8 mouse cellular contexts compared by ENCODE assay signal in the genomic region with DNA sequence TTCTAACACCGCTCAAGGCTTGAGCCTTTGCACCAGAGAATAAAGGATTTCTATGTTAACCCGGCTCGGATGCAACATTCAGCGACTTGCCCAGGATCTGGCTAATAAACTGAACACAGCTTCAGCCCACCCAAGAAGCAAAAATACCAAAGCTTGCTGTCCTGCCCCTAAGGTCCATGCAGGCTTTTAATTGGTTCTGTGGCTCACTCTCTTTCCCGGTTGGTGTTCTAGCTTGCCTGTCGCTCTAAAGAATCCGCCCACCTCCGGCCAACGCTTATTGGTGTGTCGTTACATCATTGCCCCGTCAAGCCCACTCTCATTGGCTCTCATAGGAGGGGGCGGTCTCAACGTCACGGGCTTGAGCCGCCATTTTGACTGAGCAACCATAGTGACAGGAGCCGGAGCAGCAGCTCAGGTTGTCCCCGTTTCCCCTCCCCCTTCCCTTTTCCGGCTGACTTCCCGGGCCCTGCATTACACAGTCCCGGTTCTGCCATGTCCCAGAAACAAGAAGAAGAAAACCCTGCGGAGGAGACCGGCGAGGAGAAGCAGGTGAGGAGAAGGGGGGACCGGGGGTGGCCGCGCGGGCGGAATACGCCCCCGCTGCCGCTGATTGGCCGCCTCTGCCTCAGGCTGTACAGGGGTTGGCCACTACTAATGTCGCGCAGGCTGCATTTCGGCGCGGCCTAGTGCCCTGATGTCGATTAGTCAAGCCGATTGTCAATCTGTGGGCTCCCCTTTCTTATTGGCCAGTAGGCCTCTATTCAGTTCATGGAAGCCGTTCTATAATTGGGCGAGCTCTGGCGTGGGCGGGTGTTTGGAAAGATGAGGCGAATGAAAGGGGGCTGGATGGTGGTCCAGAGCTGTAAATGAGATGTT. TPM values are rescaled to one million over a fixed set of nuclear protein-coding genes. Genes with fewer than 3 reads are reported as not detected.
DNase-seq lines count a peak whose midpoint lies in the region; ATAC-seq and TF ChIP-seq lines count a peak whose summit lies in the region.

TSS of gene Ensa (plus strand) at position 366 of the 876 bp plus-strand sequence.

- peak; percentile 100 for DNase-seq in c-Kit-positive CD71-positive TER-119-positive erythroid progenitor cells, embryonic 14.5 days (ENCODE audit: low spot score)
- DNase-seq in heart, postnatal 0 days (ENCODE audit: low spot score): peak; percentile 100
- peak; percentile 96 to 98 for DNase-seq in kidney, postnatal 4 days

- H3K9ac ChIP-seq in forebrain, embryonic 12.5 days: peak within 1 kb of the TSS; percentile 66
- peak within 1 kb of the TSS; percentile 61 for H3K9ac ChIP-seq in heart, postnatal 0 days (replicated peaks; ENCODE audit: low read depth, low read length)
- H3K9ac ChIP-seq in liver, embryonic 16.5 days (ENCODE audit: low read depth, low read length): peak within 1 kb of the TSS; percentile 92
- H3K9ac ChIP-seq in neural tube, embryonic 13.5 days: peak within 1 kb of the TSS; percentile 73

- peak within 1 kb of the TSS; percentile 90 for H3K4me3 ChIP-seq in E14TG2a.4 (replicated peaks; ENCODE audit: low read length)
- H3K4me3 ChIP-seq in forebrain, embryonic 12.5 days (replicated peaks): peak within 1 kb of the TSS; percentile 65
- peak within 1 kb of the TSS; percentile 78 for H3K4me3 ChIP-seq in heart, postnatal 0 days (ENCODE audit: low read depth, low read length)
- H3K4me3 ChIP-seq in liver, embryonic 16.5 days (ENCODE audit: low read depth, low read length): peak within 1 kb of the TSS; percentile 89
- H3K4me3 ChIP-seq in neural tube, embryonic 13.5 days: peak within 1 kb of the TSS; percentile 63
- H3K4me3 ChIP-seq in testis, adult 2 months (ENCODE audit: control insufficient read depth, low read depth, low read length): peak within 1 kb of the TSS; percentile 99

- peak; percentile 83 for TF ChIP-seq POLR2A in testis, adult 2 months (IDR thresholded peaks at IDR 0.05; ENCODE audit: control insufficient read depth, low read depth, low read length)

- H3K27ac ChIP-seq in forebrain, embryonic 12.5 days: peak within 1 kb of the TSS; percentile 89
- H3K27ac ChIP-seq in heart, postnatal 0 days (ENCODE audit: low read depth): peak within 1 kb of the TSS; percentile 85
- peak within 1 kb of the TSS; percentile 93 for H3K27ac ChIP-seq in liver, embryonic 16.5 days (ENCODE audit: low read length)
- H3K27ac ChIP-seq in neural tube, embryonic 13.5 days (replicated peaks): peak within 1 kb of the TSS; percentile 93
- peak within 1 kb of the TSS; percentile 99 for H3K27ac ChIP-seq in testis, adult 2 months (ENCODE audit: control insufficient read depth, insufficient read depth, low read depth, low read length)

- under 1% methylated on average over 43 of the region's 44 CpGs for WGBS in forebrain, embryonic 12.5 days
- WGBS in heart, postnatal 0 days: under 1% methylated on average over 44 of the region's 44 CpGs
- under 1% methylated on average over 44 of the region's 44 CpGs for WGBS in liver, embryonic 16.5 days (ENCODE audit: insufficient replicate concordance)
- WGBS in neural tube, embryonic 13.5 days: 1% methylated on average over 44 of the region's 44 CpGs

- H3K36me3 ChIP-seq in E14TG2a.4 (ENCODE audit: insufficient read depth, low read length): peaks cover 45% of the 10 kb centered on the region
- H3K36me3 ChIP-seq in forebrain, embryonic 12.5 days (replicated peaks): peaks cover 34% of the 10 kb centered on the region
- H3K36me3 ChIP-seq in heart, postnatal 0 days (replicated peaks; ENCODE audit: control insufficient read depth, insufficient read depth, low read length): peaks cover 40% of the 10 kb centered on the region
- H3K36me3 ChIP-seq in liver, embryonic 16.5 days (ENCODE audit: control insufficient read depth, insufficient read depth): peaks cover 40% of the 10 kb centered on the region
- peaks cover 43% of the 10 kb centered on the region for H3K36me3 ChIP-seq in neural tube, embryonic 13.5 days
- H3K36me3 ChIP-seq in testis, adult 2 months (ENCODE audit: control insufficient read depth, insufficient read depth, low read length): peaks cover 1% of the 10 kb centered on the region

- peak; percentile 99 for ATAC-seq in forebrain, embryonic 12.5 days (ENCODE audit: low FRiP score)
- peak; percentile 98 for ATAC-seq in heart, postnatal 0 days (ENCODE audit: insufficient read depth, low read depth)
- ATAC-seq in liver, embryonic 16.5 days (ENCODE audit: low read depth): peak; percentile 94
- peak; percentile 99 for ATAC-seq in neural tube, embryonic 13.5 days (ENCODE audit: low read depth)

- peak; percentile 92 for TF ChIP-seq EP300 in heart, postnatal 0 days (IDR thresholded peaks at IDR 0.05; ENCODE audit: low read depth)

- H3K4me2 ChIP-seq in forebrain, embryonic 12.5 days: peak within 1 kb of the TSS; percentile 83
- peak within 1 kb of the TSS; percentile 80 for H3K4me2 ChIP-seq in heart, postnatal 0 days (ENCODE audit: low read depth, low read length)
- H3K4me2 ChIP-seq in liver, embryonic 16.5 days (ENCODE audit: low read depth, low read length): peak within 1 kb of the TSS; percentile 87
- peak within 1 kb of the TSS; percentile 94 for H3K4me2 ChIP-seq in neural tube, embryonic 13.5 days

- no peak for TF ChIP-seq CTCF in E14TG2a.4 (conservative IDR thresholded peaks at IDR 0.05; ENCODE audit: low read length)
- TF ChIP-seq CTCF in heart, postnatal 0 days (IDR thresholded peaks at IDR 0.05; ENCODE audit: low read depth): no peak
- TF ChIP-seq CTCF in testis, adult 2 months (IDR thresholded peaks at IDR 0.05; ENCODE audit: control insufficient read depth, insufficient read depth, insufficient replicate concordance, low read depth, low read length): no peak

- no peaks in the 10 kb centered on the region for H3K9me3 ChIP-seq in E14TG2a.4 (ENCODE audit: low read length)
- no peaks in the 10 kb centered on the region for H3K9me3 ChIP-seq in forebrain, embryonic 12.5 days
- no peaks in the 10 kb centered on the region for H3K9me3 ChIP-seq in heart, postnatal 0 days (replicated peaks; ENCODE audit: control insufficient read depth, low read length)
- H3K9me3 ChIP-seq in liver, embryonic 16.5 days (replicated peaks; ENCODE audit: control insufficient read depth, low read length): no peaks in the 10 kb centered on the region
- H3K9me3 ChIP-seq in neural tube, embryonic 13.5 days: no peaks in the 10 kb centered on the region

- no peaks in the 10 kb centered on the region for H3K27me3 ChIP-seq in E14TG2a.4 (ENCODE audit: insufficient read depth, low read length)
- H3K27me3 ChIP-seq in forebrain, embryonic 12.5 days: no peaks in the 10 kb centered on the region
- no peaks in the 10 kb centered on the region for H3K27me3 ChIP-seq in heart, postnatal 0 days (ENCODE audit: control insufficient read depth, insufficient read depth, low read length)
- no peaks in the 10 kb centered on the region for H3K27me3 ChIP-seq in liver, embryonic 16.5 days (ENCODE audit: control insufficient read depth, insufficient read depth, low read depth, low read length)
- no peaks in the 10 kb centered on the region for H3K27me3 ChIP-seq in neural tube, embryonic 13.5 days
- H3K27me3 ChIP-seq in testis, adult 2 months (ENCODE audit: control insufficient read depth, insufficient read depth, low read length): no peaks in the 10 kb centered on the region

- H3K4me1 ChIP-seq in E14TG2a.4 (replicated peaks; ENCODE audit: low read depth, low read length): peaks cover 70% of the 10 kb centered on the region
- H3K4me1 ChIP-seq in forebrain, embryonic 12.5 days: peaks cover 36% of the 10 kb centered on the region
- H3K4me1 ChIP-seq in heart, postnatal 0 days (ENCODE audit: control insufficient read depth, insufficient read depth): peaks cover 10% of the 10 kb centered on the region
- H3K4me1 ChIP-seq in liver, embryonic 16.5 days (ENCODE audit: control insufficient read depth, low read depth, low read length): peaks cover 13% of the 10 kb centered on the region
- peaks cover 36% of the 10 kb centered on the region for H3K4me1 ChIP-seq in neural tube, embryonic 13.5 days (replicated peaks)
- peaks cover 7% of the 10 kb centered on the region for H3K4me1 ChIP-seq in testis, adult 2 months (ENCODE audit: control insufficient read depth, insufficient read depth, low read length)

RNA-seq across cellular contexts. Expression of gene Ensa, which starts in this region (rescaled TPM):
- polyA plus RNA-seq in forebrain, embryonic 12.5 days (2016; fragmentation: Nextera tagmentation; extraction: Ambion mirVana): 102 and 104 TPM in 2 replicates
- 43.3 and 49.6 TPM in 2 replicates for total RNA-seq in heart, postnatal 0 days (2014; rRNA removed; ENCODE audit: low replicate concordance)
- 38.5 and 40.6 TPM in 2 replicates for polyA plus RNA-seq in heart, postnatal 0 days (2015; fragmentation: Nextera tagmentation; extraction: Ambion mirVana)
- polyA plus RNA-seq in liver, embryonic 16.5 days (2015; fragmentation: Nextera tagmentation; extraction: Ambion mirVana): 32.8 and 33.4 TPM in 2 replicates
- 96.1 and 104 TPM in 2 replicates for polyA plus RNA-seq in neural tube, embryonic 13.5 days (2015; fragmentation: Nextera tagmentation; extraction: Ambion mirVana)
- polyA plus RNA-seq in testis, adult 2 months (2012; rRNA removed): 11.1 and 13.9 TPM in 2 replicates

Comparison
In these comparisons a context has a peak if more than half of its experiments do, and no peak if none do; other contexts are left out.
1. Peak in every context shown above with its lines: DNase-seq, ATAC-seq, H3K4me3 ChIP-seq and H3K27ac ChIP-seq.